Mouse (Mus musculus) C2C12 (cell line): ENCODE data around the gene Trim40. TPM values are rescaled to one million over a fixed set of nuclear protein-coding genes. Genes with fewer than 3 reads are reported as not detected.

Experiments used
- H3K27me3 ChIP-seq: one replicate; pipeline ENCODE4 v1.6.1; 2011; ENCODE audit not compliant: control insufficient read depth, insufficient read depth, insufficient read length
- H3K36me3 ChIP-seq: one replicate; pipeline ENCODE4 v1.6.1; 2011; ENCODE audit not compliant: control insufficient read depth, insufficient read depth
- H3K4me3 ChIP-seq: one replicate; pipeline ENCODE4 v1.5.1; 2011; ENCODE audit warnings: mild to moderate bottlenecking, control low read depth; ENCODE audit not compliant: poor library complexity, insufficient read depth, severe bottlenecking
- H3K79me2 ChIP-seq: one replicate; pipeline ENCODE4 v1.6.1; 2011; ENCODE audit not compliant: control insufficient read depth, insufficient read depth
- H3K79me3 ChIP-seq: one replicate; pipeline ENCODE4 v1.6.1; 2011; ENCODE audit warnings: low read depth, control low read depth
- H3ac ChIP-seq: one replicate; pipeline ENCODE3; 2011; ENCODE audit warnings: low read depth; ENCODE audit not compliant: control insufficient read depth, insufficient read length
- CEBPB ChIP-seq: IDR thresholded peaks from one replicate; pipeline ENCODE4 v1.6.1; 2011; ENCODE audit warnings: low read depth, mild to moderate bottlenecking, control low read depth, moderate library complexity
- CTCF ChIP-seq: IDR thresholded peaks from one replicate; pipeline ENCODE4 v1.5.1; 2011; ENCODE audit not compliant: control insufficient read depth, insufficient read depth, insufficient read length
- FOSL1 ChIP-seq: IDR thresholded peaks from one replicate; pipeline ENCODE4 v1.8.0; 2011; ENCODE audit warnings: mild to moderate bottlenecking, low read length; ENCODE audit not compliant: poor library complexity, insufficient read depth, severe bottlenecking
- MAX ChIP-seq: IDR thresholded peaks from one replicate; pipeline ENCODE4 v1.6.1; 2011; ENCODE audit warnings: mild to moderate bottlenecking, control low read depth
- MYOD1 ChIP-seq: IDR thresholded peaks from one replicate; pipeline ENCODE4 v1.6.1; 2011; ENCODE audit warnings: low read depth; ENCODE audit not compliant: control insufficient read depth, insufficient read length
- MYOG ChIP-seq: IDR thresholded peaks from one replicate; pipeline ENCODE4 v1.6.1; 2011; ENCODE audit not compliant: control insufficient read depth, insufficient read length; ENCODE audit errors: extremely low read depth
- USF1 ChIP-seq: IDR thresholded peaks from one replicate; pipeline ENCODE4 v1.6.1; 2011; ENCODE audit warnings: low read depth, mild to moderate bottlenecking, control low read depth, moderate library complexity
- polyA plus RNA-seq: library from polyadenylated mRNA; unstranded; fragments of >200 nt; fragmentation: generic; extraction: Trizol; gene quantifications from one replicate; pipeline ENCODE4 v1.2.1, GENCODE M21; 2012; ENCODE audit warnings: missing spikeins

Trim40 gene
- polyA plus RNA-seq, 1 experiment = not detected

DNA sequence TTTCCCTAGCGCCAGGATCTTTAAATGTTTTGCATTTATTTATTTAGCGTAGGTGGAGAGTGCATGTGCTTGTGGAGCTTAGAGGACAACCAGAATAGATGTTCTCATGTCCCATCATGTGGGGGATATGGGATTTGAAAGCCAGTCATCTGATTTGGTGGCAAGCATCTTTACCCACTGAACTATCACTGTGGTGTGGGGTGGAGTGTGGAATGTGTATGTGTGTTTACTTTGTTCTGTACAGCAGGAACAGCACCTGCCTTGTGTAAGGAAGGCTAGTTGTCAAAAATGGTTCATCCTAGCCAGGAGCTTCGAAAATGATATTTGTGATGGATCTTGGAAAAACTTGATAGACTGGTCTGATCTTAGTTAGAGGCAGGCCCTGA is 53.5 kb downstream of the Trim40 start:
- H3K36me3 ChIP-seq = no peaks in the 10 kb centered on the region
- no peak for TF ChIP-seq FOSL1
- no peak for TF ChIP-seq MYOG
- TF ChIP-seq CEBPB = no peak
- TF ChIP-seq USF1 = no peak
- TF ChIP-seq MYOD1 = no peak
- TF ChIP-seq MAX = no peak
- TF ChIP-seq CTCF = no peak
- peaks cover 5% of the 10 kb centered on the region for H3K79me3 ChIP-seq
- peaks cover 17% of the 10 kb centered on the region for H3K79me2 ChIP-seq
- H3K27me3 ChIP-seq = peaks cover 3% of the 10 kb centered on the region
- peak overlapping the region; percentile 48 for H3ac ChIP-seq
- peak overlapping the region; percentile 61 for H3K4me3 ChIP-seq

GRCm38 (mm10) chr17:36835591-36836426 is 54.1 kb downstream of the Trim40 start:
- Histone ChIP-seq H3K79me3 (peaks cover 5% of the 10 kb centered on the region), H3K79me2 (peaks cover 17% of the 10 kb centered on the region), H3K4me3 (peak overlapping the region; percentile 61), H3K27me3 (peaks cover 3% of the 10 kb centered on the region), H3K36me3 (no peaks in the 10 kb centered on the region), H3ac (no peak overlapping the region)
- no peak for TF ChIP-seq MYOG
- TF ChIP-seq MYOD1 = no peak
- TF ChIP-seq CTCF = no peak
- no peak for TF ChIP-seq FOSL1
- TF ChIP-seq CEBPB = no peak
- no peak for TF ChIP-seq USF1
- TF ChIP-seq MAX = no peak

- H3K79me3 ChIP-seq = peaks cover 2% of the 10 kb centered on the region
- peaks cover 14% of the 10 kb centered on the region for H3K27me3 ChIP-seq
- no peak overlapping the region for H3ac ChIP-seq
- no peaks in the 10 kb centered on the region for H3K36me3 ChIP-seq
- no peak overlapping the region for H3K4me3 ChIP-seq
- H3K79me2 ChIP-seq = peaks cover 4% of the 10 kb centered on the region
- TF ChIP-seq MAX (no peak), CTCF (no peak), CEBPB (no peak), MYOG (no peak), USF1 (no peak), FOSL1 (no peak), MYOD1 (no peak)
These were observed 57.2 kb downstream of the Trim40 start for GRCm38 (mm10) chr17:36832694-36833093.

Other genes starting within 250 kb of the Trim40 start
- not detected for gene H2-M9, start 247.5 kb downstream of the Trim40 start, polyA plus RNA-seq
- not detected for gene H2-M1, start 217.9 kb downstream of the Trim40 start, polyA plus RNA-seq
- gene H2-M10.5, start 117.2 kb downstream of the Trim40 start, polyA plus RNA-seq = not detected
- gene H2-M10.6, start 78.0 kb downstream of the Trim40 start, polyA plus RNA-seq = not detected
- gene Trim26, start 53.0 kb downstream of the Trim40 start, polyA plus RNA-seq = 15.0 TPM
- 0.04 TPM for gene Trim15, start 22.9 kb downstream of the Trim40 start, polyA plus RNA-seq
- not detected for gene Trim10, start 20.5 kb downstream of the Trim40 start, polyA plus RNA-seq
- not detected for gene Trim31, start 8.0 kb upstream of the Trim40 start, polyA plus RNA-seq
- 0.02 TPM for gene Rnf39, start 52.8 kb upstream of the Trim40 start, polyA plus RNA-seq
- 181 TPM for gene Ppp1r11, start 61.6 kb upstream of the Trim40 start, polyA plus RNA-seq
- 93.2 TPM for gene Znrd1, start 68.4 kb upstream of the Trim40 start, polyA plus RNA-seq
- gene Znrd1as, start 68.5 kb upstream of the Trim40 start, polyA plus RNA-seq = 3.2 TPM
- not detected for gene 2410137M14Rik, start 91.1 kb upstream of the Trim40 start, polyA plus RNA-seq
- 0.06 TPM for gene H2-M5, start 99.4 kb upstream of the Trim40 start, polyA plus RNA-seq
- 11.6 TPM for gene Zfp57, start 111.0 kb upstream of the Trim40 start, polyA plus RNA-seq
- gene Mog, start 133.3 kb upstream of the Trim40 start, polyA plus RNA-seq = 0.02 TPM
- gene Gabbr1, start 155.8 kb upstream of the Trim40 start, polyA plus RNA-seq = 6.1 TPM
- gene Olfr90, start 198.4 kb upstream of the Trim40 start, polyA plus RNA-seq = not detected
- not detected for gene Olfr91, start 208.2 kb upstream of the Trim40 start, polyA plus RNA-seq
- not detected for gene Olfr92, start 230.0 kb upstream of the Trim40 start, polyA plus RNA-seq